12 mouse cellular contexts compared by ENCODE assay signal in the genomic region with DNA sequence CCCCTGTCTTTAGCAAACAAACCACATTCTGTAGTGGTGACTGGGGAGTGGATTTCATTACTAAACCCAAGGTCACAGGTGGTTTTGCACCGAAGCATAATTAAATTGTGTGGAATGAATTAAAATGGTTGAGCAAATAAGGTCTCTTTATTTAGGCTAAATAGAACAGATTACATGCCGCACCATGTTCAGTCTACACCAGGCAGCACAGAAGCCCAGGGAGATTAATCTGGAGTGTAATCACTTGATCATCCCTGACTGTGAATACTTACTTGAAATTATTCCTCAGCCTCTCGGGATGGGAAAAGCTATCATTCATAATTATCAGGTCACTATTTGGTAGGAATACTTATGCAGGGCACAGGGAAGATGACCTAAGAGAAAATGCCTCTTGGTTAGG.
"Had no signal": no experiment of that assay in that cellular context is flagged by ENCODE, and none has a peak within 500 bp of the region (broad histone marks: within the 10 kb centered on the region; RNA-seq: fewer than 3 reads in every experiment).

No protein-coding gene starts in this region.

- H3K9me3 ChIP-seq: limb, embryonic 13.5 days; neural tube, embryonic 13.5 days; stomach, embryonic 15.5 days had no signal

- H3K27ac ChIP-seq: limb, embryonic 13.5 days; liver, embryonic 14.5 days; neural tube, embryonic 13.5 days; stomach, embryonic 15.5 days had no signal

- DNase-seq: kidney, adult 18-20 months; kidney, postnatal 10 days; kidney, postnatal 4 days; left cerebral cortex, postnatal 4 days; lung, adult 18-20 months; retina, postnatal 1 day; thymus, adult 2 months; thymus, postnatal 25 days had no signal

- H3K4me3 ChIP-seq: limb, embryonic 13.5 days; neural tube, embryonic 13.5 days; stomach, embryonic 15.5 days had no signal

- H3K9ac ChIP-seq: limb, embryonic 13.5 days; liver, embryonic 14.5 days; neural tube, embryonic 13.5 days; stomach, embryonic 15.5 days had no signal

- H3K4me2 ChIP-seq: limb, embryonic 13.5 days; neural tube, embryonic 13.5 days; stomach, embryonic 15.5 days had no signal

- H3K36me3 ChIP-seq: limb, embryonic 13.5 days; neural tube, embryonic 13.5 days; stomach, embryonic 15.5 days had no signal

- H3K27me3 ChIP-seq: limb, embryonic 13.5 days; neural tube, embryonic 13.5 days; stomach, embryonic 15.5 days had no signal

- H3K4me1 ChIP-seq: limb, embryonic 13.5 days; neural tube, embryonic 13.5 days; stomach, embryonic 15.5 days had no signal
